Mouse (Mus musculus) CH12.LX (cell line): ENCODE measurements around the gene Prkar1b. TPM values are rescaled to one million over a fixed set of nuclear protein-coding genes. Genes with fewer than 3 reads are reported as not detected.

Experiments used
- DNase-seq: peaks from one replicate; pipeline ENCODE4 v3.0.0-alpha.2; 2013; ENCODE audit errors: extremely low read depth
- H3K27ac ChIP-seq: 2 replicates; pipeline ENCODE4 v1.5.1; 2012; ENCODE audit warnings: low read depth, mild to moderate bottlenecking, control low read depth, moderate library complexity; ENCODE audit not compliant: insufficient read depth
- H3K27me3 ChIP-seq: replicated peaks from 2 replicates; pipeline ENCODE3; 2012; ENCODE audit warnings: inconsistent platforms
- H3K36me3 ChIP-seq, 2 experiments: replicated peaks in 1 of 2; 2 replicates each; pipeline versions ENCODE3 to v1.6.1; 2012; ENCODE audit warnings: inconsistent platforms in 1 of 2, low read length in 1 of 2, mild to moderate bottlenecking in 1 of 2, mixed read lengths in 1 of 2, moderate library complexity in 1 of 2; ENCODE audit not compliant: control insufficient read depth in 1 of 2, insufficient read depth in 1 of 2
- H3K4me1 ChIP-seq, 2 experiments: 2 replicates each; pipeline ENCODE4 v1.6.1; 2012; ENCODE audit warnings: inconsistent platforms in 1 of 2, moderate library complexity in 1 of 2; ENCODE audit not compliant: insufficient read depth in 2 of 2, control insufficient read depth in 1 of 2
- H3K4me2 ChIP-seq: 2 replicates; pipeline ENCODE4 v1.6.1; 2012; ENCODE audit warnings: low read depth, mild to moderate bottlenecking, control low read depth; ENCODE audit not compliant: poor library complexity, insufficient read depth, severe bottlenecking
- H3K4me3 ChIP-seq, 3 experiments: fragments of 150-350 bp in 1 of 3; sonication (generic) in 1 of 3; replicated peaks in 1 of 3; 2 replicates each; pipeline versions ENCODE3 to v1.5.1; 2011 to 2012; ENCODE audit warnings: low read depth in 2 of 3, low read length in 2 of 3, mild to moderate bottlenecking in 2 of 3, moderate library complexity in 2 of 3, control low read depth in 1 of 3, improper control_type of control experiment in 1 of 3, inconsistent platforms in 1 of 3, mixed read lengths in 1 of 3; ENCODE audit not compliant: poor library complexity in 1 of 3
- H3K79me2 ChIP-seq: replicated peaks from 2 replicates; pipeline ENCODE4 v1.6.1; 2012; ENCODE audit warnings: mild to moderate bottlenecking, moderate library complexity; ENCODE audit not compliant: control insufficient read depth, poor library complexity, insufficient read depth, severe bottlenecking; ENCODE audit errors: extremely low read depth
- H3K9ac ChIP-seq: 2 replicates; pipeline ENCODE4 v1.6.1; 2012; ENCODE audit warnings: low read depth, mild to moderate bottlenecking, control low read depth, moderate library complexity; ENCODE audit not compliant: insufficient read depth
- H3K9me3 ChIP-seq: replicated peaks from 2 replicates; pipeline ENCODE3; 2012; ENCODE audit warnings: low read length, inconsistent platforms, mixed read lengths
- BHLHE40 ChIP-seq: IDR thresholded peaks from 2 replicates; pipeline ENCODE4 v1.6.1; 2011; ENCODE audit warnings: mild to moderate bottlenecking, low read depth, low read length, improper control_type of control experiment
- CTCF ChIP-seq, 2 experiments: IDR thresholded peaks in 1 of 2; conservative IDR thresholded peaks in 1 of 2; 2 replicates each; pipeline ENCODE4 v1.5.1; 2011 to 2012; ENCODE audit warnings: low read depth in 2 of 2, low read length in 2 of 2, improper control_type of control experiment in 1 of 2, inconsistent platforms in 1 of 2, mild to moderate bottlenecking in 1 of 2, moderate library complexity in 1 of 2
- E2F4 ChIP-seq: IDR thresholded peaks from 2 replicates; pipeline ENCODE4 v1.6.1; 2011; ENCODE audit warnings: low read depth, low read length, improper control_type of control experiment; ENCODE audit not compliant: insufficient replicate concordance
- HCFC1 ChIP-seq: IDR thresholded peaks from 2 replicates; pipeline ENCODE4 v1.6.1; 2012; ENCODE audit warnings: low read depth, mild to moderate bottlenecking, inconsistent platforms, low read length, improper control_type of control experiment
- JUN ChIP-seq: IDR thresholded peaks from 2 replicates; pipeline ENCODE4 v1.6.1; 2011; ENCODE audit warnings: low read depth, mild to moderate bottlenecking, low read length, improper control_type of control experiment, moderate library complexity; ENCODE audit not compliant: insufficient read depth
- MAFK ChIP-seq: IDR thresholded peaks from 2 replicates; pipeline ENCODE4 v1.6.1; 2011; ENCODE audit warnings: low read length, improper control_type of control experiment; ENCODE audit not compliant: insufficient replicate concordance
- MAX ChIP-seq: IDR thresholded peaks from 2 replicates; pipeline ENCODE4 v1.6.1; 2011; ENCODE audit warnings: low read length, improper control_type of control experiment
- MXI1 ChIP-seq: IDR thresholded peaks from 2 replicates; pipeline ENCODE4 v1.6.1; 2011; ENCODE audit warnings: mild to moderate bottlenecking, low read depth, low read length, improper control_type of control experiment
- MYC ChIP-seq: IDR thresholded peaks from 2 replicates; pipeline ENCODE4 v1.6.1; 2011; ENCODE audit warnings: low read depth, mild to moderate bottlenecking, improper control_type of control experiment, low read length
- NELFE ChIP-seq: IDR thresholded peaks from 2 replicates; pipeline ENCODE4 v1.6.1; 2011; ENCODE audit warnings: low read depth, low read length, improper control_type of control experiment
- SIN3A ChIP-seq: IDR thresholded peaks from 2 replicates; pipeline ENCODE4 v1.6.1; 2012; ENCODE audit warnings: low read length, improper control_type of control experiment, inconsistent platforms
- USF1 ChIP-seq: IDR thresholded peaks from 2 replicates; pipeline ENCODE4 v1.6.1; 2014; ENCODE audit warnings: low read depth, mild to moderate bottlenecking, inconsistent platforms, low read length, improper control_type of control experiment
- USF2 ChIP-seq: conservative IDR thresholded peaks from 2 replicates; pipeline ENCODE4 v1.6.1; 2011; ENCODE audit warnings: low read depth, low read length, improper control_type of control experiment
- ZC3H11A ChIP-seq: IDR thresholded peaks from 2 replicates; pipeline ENCODE4 v1.6.1; 2012; ENCODE audit warnings: low read depth, mild to moderate bottlenecking, inconsistent platforms, low read length, improper control_type of control experiment
- dilution Hi-C: fragments of 300-500 bp; cut with MboI; formaldehyde crosslinking; loops from 2 replicates; pipeline ENCODE4 v1.14.3; 2020; ENCODE audit warnings: low sequenced_read_pairs; ENCODE audit not compliant: extremely low pct_unique_long_range_greater_than_20kb, extremely low pct_ligation_motif_present
- in situ Hi-C: fragments of 300-500 bp; cut with MboI; formaldehyde crosslinking; loops from 3 replicates; pipeline ENCODE4 v1.14.3; 2019; ENCODE audit warnings: low sequenced_read_pairs, low pct_ligation_motif_present, low pct_unique_long_range_greater_than_20kb, mixed read lengths
- polyA plus RNA-seq: library from polyadenylated mRNA; unstranded; fragments of >175 nt; gene quantifications from 2 replicates; pipeline ENCODE4 v1.2.1, GENCODE M21; 2012; ENCODE audit warnings: low read depth; ENCODE audit not compliant: insufficient read length
- total RNA-seq, 2 experiments: library from RNA; depleted of rRNA; stranded (reverse); fragments of 300-350 nt in 1 of 2; fragments of >200 nt in 1 of 2; gene quantifications; 2 replicates each; pipeline ENCODE4 v1.2.3; 2012 to 2014

The Prkar1b gene
- total and polyA plus RNA-seq, 3 experiments, result not detected

- no peak for DNase-seq
- no peaks in the 10 kb centered on the region for H3K79me2 ChIP-seq
- H3K4me2 ChIP-seq, result no peak overlapping the region
- dilution Hi-C loops (no loop called here), in situ Hi-C loops (no loop called here)
- H3K9me3 ChIP-seq, result no peaks in the 10 kb centered on the region
- H3K9ac ChIP-seq, result no peak overlapping the region
- no peak overlapping the region for H3K4me3 ChIP-seq
- H3K36me3 ChIP-seq, result no peaks in the 10 kb centered on the region
- no peaks in the 10 kb centered on the region for H3K27me3 ChIP-seq
- no peak overlapping the region for H3K27ac ChIP-seq
- TF ChIP-seq NELFE (no peak), CTCF (conservative IDR thresholded peaks at IDR 0.05 in 1 of 2, IDR thresholded peaks at IDR 0.05 in 1 of 2; ENCODE audit: low read depth in 2 of 2, low read length in 2 of 2) (no peak), BHLHE40 (no peak), JUN (no peak), MXI1 (no peak), USF2 (no peak), MAFK (no peak), MAX (no peak), MYC (no peak), HCFC1 (no peak), USF1 (no peak)
- H3K4me1 ChIP-seq, result peaks cover 0 to 13% of the 10 kb centered on the region in 2 experiments; a peak in 2 of 4 replicates
Measured at GRCm38 (mm10) chr5:139033406-139034317, 116.1 kb downstream of the Prkar1b start.

- no peak overlapping the region for H3K9ac ChIP-seq
- H3K4me3 ChIP-seq, result no peak overlapping the region
- H3K4me2 ChIP-seq, result no peak overlapping the region
- peaks cover 0 to 22% of the 10 kb centered on the region in 2 experiments; a peak in 2 of 4 replicates for H3K4me1 ChIP-seq
- H3K27ac ChIP-seq, result no peak overlapping the region
- H3K79me2 ChIP-seq, result no peaks in the 10 kb centered on the region
- H3K9me3 ChIP-seq, result no peaks in the 10 kb centered on the region
- no peaks in the 10 kb centered on the region for H3K27me3 ChIP-seq
- in situ Hi-C loops, result no loop called here
- no peak for DNase-seq
- dilution Hi-C loops, result no loop called here
- TF ChIP-seq E2F4 (no peak), USF2 (no peak), ZC3H11A (no peak), SIN3A (no peak), JUN (no peak)
- no peaks in the 10 kb centered on the region for H3K36me3 ChIP-seq
Measured at GRCm38 (mm10) chr5:139027603-139028002, 122.2 kb downstream of the Prkar1b start.
